Mouse (Mus musculus) erythroblast, embryonic 14.5 days (primary cell): ENCODE results near the gene Tgfbr3l.

Experiments
- GATA1 ChIP-seq: IDR thresholded peaks from 2 replicates; pipeline ENCODE4 v1.6.1; 2012; ENCODE audit warnings: low read length, inconsistent platforms, mixed read lengths
- TAL1 ChIP-seq: IDR thresholded peaks from 3 replicates; pipeline ENCODE4 v1.6.1; 2012; ENCODE audit warnings: low read length, inconsistent platforms, mixed read lengths

- TF ChIP-seq GATA1 = no peak
- no peak for TF ChIP-seq TAL1
These were observed 8.9 kb downstream of the Tgfbr3l start for GRCm38 (mm10) chr8:4256911-4257310.
